Mouse (Mus musculus) brown adipose tissue, adult 24 weeks (tissue): Measurements from ENCODE around the gene Tmem201. TPM values are rescaled to one million over a fixed set of nuclear protein-coding genes. Genes with fewer than 3 reads are reported as not detected.
A peak's percentile ranks its signal among the peaks of the same experiment; 100 is the strongest.

Experiments used
- H3K27ac ChIP-seq: fragments of 200-500 bp; replicated peaks from 2 replicates; pipeline ENCODE4 v1.5.1; 2012; ENCODE audit warnings: low read depth, mild to moderate bottlenecking, low read length
- H3K4me1 ChIP-seq: fragments of 200-500 bp; 2 replicates; pipeline ENCODE4 v1.6.1; 2012; ENCODE audit warnings: low read length, mixed read lengths; ENCODE audit not compliant: control insufficient read depth, insufficient read depth, insufficient read length
- H3K4me3 ChIP-seq: fragments of 200-500 bp; 2 replicates; pipeline ENCODE4 v1.5.1; 2012; ENCODE audit warnings: low read depth, mild to moderate bottlenecking, low read length, moderate library complexity; ENCODE audit not compliant: insufficient read depth
- polyA plus RNA-seq: library from polyadenylated mRNA; stranded (reverse); fragments of >200 nt; gene quantifications from 2 replicates; pipeline ENCODE4 v1.2.4, GENCODE M21; 2012; ENCODE audit not compliant: missing spikeins, insufficient read depth, insufficient read length

The Tmem201 gene
- 9.2 and 9.6 TPM in 2 replicates for polyA plus RNA-seq

DNA sequence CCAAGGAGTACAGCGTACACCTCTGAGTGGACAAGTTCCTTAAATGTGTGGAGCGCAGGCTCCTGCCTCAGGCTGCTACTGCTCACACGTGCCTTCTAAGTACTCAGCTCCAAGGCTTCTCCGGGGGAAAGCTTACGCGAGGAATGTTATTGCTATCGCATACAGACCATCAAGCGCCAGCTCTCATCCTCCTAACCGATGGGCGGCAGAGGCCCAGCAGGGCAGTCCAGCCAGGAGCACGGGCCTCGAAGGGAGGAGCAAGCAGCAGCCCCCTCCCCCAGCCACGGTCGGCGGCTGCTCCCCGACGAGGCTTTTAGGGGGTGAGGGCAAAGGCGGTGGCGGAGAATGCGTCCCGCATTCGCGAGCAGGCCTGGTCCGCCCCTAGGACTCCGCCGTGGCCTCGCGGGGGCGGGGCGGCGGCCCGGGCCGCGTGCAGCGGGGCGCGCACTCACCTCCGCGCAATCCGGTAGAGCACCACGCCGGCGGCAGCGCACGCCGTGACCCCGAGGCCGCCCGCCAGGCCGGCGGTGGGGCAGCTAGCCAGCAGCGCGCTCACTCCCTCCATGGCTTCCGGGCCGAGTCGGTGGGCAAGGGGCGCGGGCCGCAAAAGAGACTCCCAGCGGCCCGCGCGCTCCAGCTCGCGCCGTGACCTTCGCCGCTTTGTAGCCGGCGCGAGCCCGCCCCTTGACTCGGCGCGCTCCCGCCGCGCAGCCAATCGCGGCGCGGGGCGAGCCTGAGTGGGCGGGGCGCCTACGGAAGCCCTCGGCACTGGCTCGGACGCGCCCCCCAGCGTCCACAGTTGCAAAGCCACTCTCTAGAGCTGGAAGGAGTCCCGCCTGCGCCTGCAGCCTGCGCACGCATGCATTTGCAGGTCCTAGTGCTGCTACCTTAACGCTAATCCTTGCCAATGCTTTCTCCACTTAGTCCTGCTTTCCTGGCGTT is at the start of gene Tmem201:
Tmem201 (minus strand) TSS at position 662 of the 942 bp plus-strand sequence.
- Histone ChIP-seq H3K4me1 (peaks cover 32% of the 10 kb centered on the region), H3K4me3 (peak within 1 kb of the TSS; percentile 72), H3K27ac (no peak within 1 kb of the TSS)

DNA sequence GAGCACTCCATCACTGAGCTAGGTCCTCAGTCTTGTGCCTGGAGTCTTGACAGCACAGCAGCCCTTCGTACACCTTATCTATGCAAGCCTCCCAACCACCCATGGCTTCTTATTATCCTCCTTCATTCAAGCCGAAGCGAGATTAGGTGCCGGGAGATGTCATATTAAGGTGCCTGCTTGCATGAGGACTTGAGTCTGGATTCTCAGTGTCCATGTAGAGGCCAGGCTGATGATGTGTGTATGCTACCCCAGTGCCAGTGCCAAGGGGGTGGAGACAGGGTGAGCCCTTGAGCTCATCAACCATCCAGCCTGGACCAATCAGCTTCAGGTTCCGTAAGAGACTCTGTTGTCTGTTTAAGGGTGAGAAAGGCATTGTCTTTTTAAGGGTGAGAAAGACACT is 47.1 kb upstream of the Tmem201 start:
- Histone ChIP-seq H3K4me3 (no peak overlapping the region), H3K27ac (no peak overlapping the region), H3K4me1 (peaks cover 8% of the 10 kb centered on the region)

- Histone ChIP-seq H3K27ac (0 out of 2 replicates have a peak overlapping the region, but pooled peaks have one; percentile 9), H3K4me1 (peaks cover 10% of the 10 kb centered on the region), H3K4me3 (no peak overlapping the region)
Observed at GRCm38 (mm10) chr4:149784371-149784770, 46.5 kb upstream of the Tmem201 start.

DNA sequence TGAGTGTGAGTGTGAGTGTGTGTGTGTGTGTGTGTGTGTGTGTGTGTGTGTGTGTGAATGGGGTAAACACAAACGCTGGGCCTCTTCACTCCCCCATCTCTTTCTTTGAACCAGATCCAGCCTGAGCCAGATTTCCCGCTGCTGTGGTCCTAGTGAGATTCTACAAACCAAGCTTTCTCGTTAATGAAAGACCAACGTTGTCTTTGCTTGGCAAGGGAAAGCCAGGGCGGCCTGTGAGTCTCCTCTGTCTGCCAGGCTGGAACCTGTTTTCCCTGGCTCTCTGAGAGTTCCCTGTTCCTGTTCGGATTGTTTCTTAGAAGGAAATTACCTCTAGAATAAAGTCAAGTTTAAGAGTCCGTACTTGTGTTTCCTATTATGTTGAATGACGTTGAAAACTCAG is 45.1 kb upstream of the Tmem201 start:
- H3K27ac ChIP-seq = 0 out of 2 replicates have a peak overlapping the region, but pooled peaks have one; percentile 16
- no peak overlapping the region for H3K4me3 ChIP-seq
- peaks cover 10% of the 10 kb centered on the region for H3K4me1 ChIP-seq

DNA sequence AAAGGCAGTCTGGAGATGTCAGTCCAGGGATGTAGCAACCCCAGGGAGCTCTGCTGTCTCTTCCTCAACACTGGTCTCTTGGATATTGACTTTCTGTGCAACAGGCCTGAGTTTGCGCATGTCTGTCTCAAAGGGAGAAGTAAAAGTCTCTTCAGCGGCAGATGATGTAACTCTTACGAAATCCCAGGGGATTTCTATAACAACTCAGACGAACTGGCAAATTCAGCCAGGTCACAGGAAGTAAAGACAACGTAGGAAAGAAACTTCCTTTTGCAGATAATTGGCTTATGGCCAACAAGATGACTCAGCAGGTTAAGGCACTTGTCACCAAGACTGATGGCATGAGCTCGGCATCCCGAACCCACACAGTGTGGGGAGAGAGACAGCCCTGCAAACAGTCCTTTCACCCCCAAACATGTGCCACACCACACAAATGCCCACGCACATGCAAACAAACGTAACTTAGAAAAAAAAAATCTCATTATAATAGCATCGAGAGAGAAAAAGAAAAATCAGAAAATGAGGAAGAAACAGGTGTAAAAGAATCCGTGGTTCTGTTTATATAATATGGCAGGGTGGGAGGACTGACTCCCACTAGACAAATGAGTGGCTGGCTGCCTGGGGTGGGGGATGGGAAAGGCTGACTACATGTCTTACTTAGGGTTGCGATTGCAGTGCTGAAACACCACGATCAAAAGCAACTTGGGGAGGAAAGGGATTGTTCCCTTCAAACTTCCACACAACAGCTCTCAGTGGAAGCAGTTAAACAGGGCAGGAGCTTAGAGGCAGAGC is 42.9 kb upstream of the Tmem201 start:
- Histone ChIP-seq H3K4me3 (no peak overlapping the region), H3K4me1 (peaks cover 14% of the 10 kb centered on the region), H3K27ac (peak overlapping the region; percentile 65)

- no peak overlapping the region for H3K4me3 ChIP-seq
Observed at GRCm38 (mm10) chr4:149779966-149780365, 42.1 kb upstream of the Tmem201 start.

DNA sequence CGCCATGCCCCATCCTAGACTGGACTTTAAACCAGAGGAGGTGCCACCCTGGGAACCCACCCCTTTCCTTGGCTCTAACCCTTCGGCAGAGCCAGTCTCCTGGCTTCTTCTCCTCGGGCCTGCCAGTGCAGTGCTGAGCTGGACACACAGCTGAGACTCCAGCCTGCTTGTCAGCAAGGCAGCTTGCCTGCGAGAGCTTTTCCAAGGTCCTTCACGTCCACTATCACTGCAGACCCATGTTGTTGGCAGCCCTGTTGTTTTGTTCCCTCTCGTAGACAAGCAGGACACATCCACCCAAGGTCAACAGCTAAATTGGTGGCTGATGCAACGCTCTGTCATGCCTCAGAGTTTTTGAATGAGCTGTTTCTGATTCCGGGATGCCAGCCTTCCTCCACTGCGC is 39.3 kb upstream of the Tmem201 start:
- Histone ChIP-seq H3K4me3 (no peak overlapping the region), H3K27ac (peak overlapping the region; percentile 3; the same call in 1 of the 2 replicates), H3K4me1 (peaks cover 12% of the 10 kb centered on the region)

More at GRCm38 (mm10) chr4:149779966-149780365, 42.1 kb upstream of the Tmem201 start:
- Histone ChIP-seq H3K27ac (peak overlapping the region; percentile 61), H3K4me1 (peaks cover 14% of the 10 kb centered on the region)

GRCm38 (mm10) chr4:149775760-149776362 is 38.0 kb upstream of the Tmem201 start:
- Histone ChIP-seq H3K27ac (no peak overlapping the region), H3K4me1 (peaks cover 8% of the 10 kb centered on the region), H3K4me3 (no peak overlapping the region)

GRCm38 (mm10) chr4:149775330-149775729 is 37.5 kb upstream of the Tmem201 start:
- Histone ChIP-seq H3K4me1 (peaks cover 8% of the 10 kb centered on the region; the same call in 1 of the 2 replicates), H3K27ac (no peak overlapping the region), H3K4me3 (no peak overlapping the region)

DNA sequence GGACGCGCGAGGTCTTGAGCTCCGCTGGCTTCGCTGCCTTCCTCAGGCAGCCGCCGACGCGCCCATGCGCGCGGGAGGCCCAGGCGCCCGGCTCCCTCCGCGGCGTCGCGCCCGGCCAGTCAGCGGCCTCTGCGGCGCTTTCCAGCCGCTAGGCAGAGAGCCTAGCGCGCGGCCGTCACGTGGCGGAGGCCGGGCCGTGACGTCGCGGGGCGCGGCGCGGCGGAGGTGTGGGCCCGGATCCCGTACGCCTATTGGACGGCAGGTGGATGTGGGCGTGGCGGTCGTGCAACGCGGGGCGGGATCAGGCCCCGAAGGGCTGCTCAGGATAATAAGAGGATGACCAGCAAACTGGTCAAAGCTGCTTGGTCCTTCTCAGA is 36.2 kb upstream of the Tmem201 start, which contains the start of gene Slc25a33:
Slc25a33 (minus strand) TSS at position 184 of the 377 bp plus-strand sequence.
- Histone ChIP-seq H3K27ac (peak within 1 kb of the TSS; percentile 58), H3K4me3 (peak within 1 kb of the TSS; percentile 75), H3K4me1 (peaks cover 4% of the 10 kb centered on the region; the same call in 1 of the 2 replicates)

DNA sequence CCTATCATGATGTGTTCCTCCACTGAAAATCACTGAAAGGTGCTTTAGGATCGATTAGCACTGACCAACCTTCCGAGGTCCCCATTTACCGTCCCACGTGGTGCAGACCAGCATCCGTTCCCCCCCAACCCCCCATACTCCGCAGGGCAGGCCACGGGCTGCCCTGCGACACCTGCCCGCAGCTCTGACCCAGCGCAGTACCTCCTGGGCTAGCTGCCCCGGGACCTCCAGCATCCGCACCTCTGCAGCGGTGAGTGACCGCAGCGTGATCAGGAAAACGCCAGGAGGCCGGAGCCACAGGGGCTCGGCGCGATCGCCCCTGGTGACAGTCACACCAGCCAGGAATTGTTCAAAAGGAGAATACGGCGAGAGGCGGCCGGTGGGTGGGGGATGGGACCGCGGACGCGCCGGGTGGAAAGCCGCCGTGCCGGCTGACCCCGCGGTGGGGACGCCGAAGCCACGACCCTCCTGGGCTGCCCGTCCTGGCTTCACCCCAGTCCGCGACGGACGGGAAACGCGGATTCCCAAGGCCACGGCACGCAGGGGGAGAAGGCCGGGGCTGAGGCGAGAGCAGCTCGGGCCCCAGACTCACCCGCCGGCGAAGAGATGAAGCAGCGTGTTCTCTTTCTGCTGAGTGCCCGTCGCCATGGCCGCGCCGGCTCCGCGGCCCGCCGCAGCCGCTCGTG is 35.7 kb upstream of the Tmem201 start:
- peak overlapping the region; percentile 75 for H3K4me3 ChIP-seq
- peaks cover 4% of the 10 kb centered on the region; the same call in 1 of the 2 replicates for H3K4me1 ChIP-seq
- peak overlapping the region; percentile 58 for H3K27ac ChIP-seq

GRCm38 (mm10) chr4:149772394-149772793 is 34.5 kb upstream of the Tmem201 start:
- Histone ChIP-seq H3K4me1 (peaks cover 4% of the 10 kb centered on the region; the same call in 1 of the 2 replicates), H3K27ac (no peak overlapping the region), H3K4me3 (no peak overlapping the region)

GRCm38 (mm10) chr4:149765201-149765600 is 27.4 kb upstream of the Tmem201 start:
- H3K4me1 ChIP-seq = no peaks in the 10 kb centered on the region
- H3K4me3 ChIP-seq = no peak overlapping the region
- no peak overlapping the region for H3K27ac ChIP-seq

DNA sequence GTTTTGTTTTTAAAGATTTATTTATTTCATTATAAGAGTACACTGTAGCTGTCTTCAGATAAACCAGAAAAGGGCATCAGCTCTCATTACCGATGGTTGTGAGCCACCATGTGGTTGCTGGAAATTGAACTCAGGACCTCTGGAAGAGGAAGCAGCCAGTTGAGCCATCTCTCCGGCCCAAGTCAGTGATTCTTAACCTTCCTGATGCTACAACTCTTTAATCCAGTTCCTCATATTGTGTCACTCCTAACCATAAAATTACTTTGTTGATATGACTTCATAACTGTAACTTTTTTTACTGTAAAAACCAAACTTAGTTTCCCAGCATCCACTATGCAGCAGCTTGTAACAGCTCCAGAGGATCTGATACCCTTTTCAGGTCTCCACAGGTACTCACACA is 25.5 kb upstream of the Tmem201 start:
- H3K27ac ChIP-seq = no peak overlapping the region
- H3K4me1 ChIP-seq = peaks cover under 1% of the 10 kb centered on the region; the same call in 1 of the 2 replicates
- no peak overlapping the region for H3K4me3 ChIP-seq
